Mouse (Mus musculus): Measurements from ENCODE around the gene Tspan5.

GRCm38 (mm10) chr3:138752056-138752455, 10.1 kb downstream of the Tspan5 start:
- TF ChIP-seq POLR2A (IDR thresholded peaks at IDR 0.05; ENCODE audit: borderline replicate concordance, extremely low read depth, low read depth, low read length): no peak
- TF ChIP-seq CTCF (IDR thresholded peaks at IDR 0.05; ENCODE audit: insufficient read depth, low read length): no peak

Data from lung, adult 2 months (tissue).